Mouse (Mus musculus) cortical plate, adult 2 months (tissue): Measurements from ENCODE around the gene 0610010K14Rik.

Experiments
- CTCF ChIP-seq: fragments of 200-500 bp; IDR thresholded peaks from 2 replicates; pipeline ENCODE4 v1.5.1; 2011; ENCODE audit warnings: mild to moderate bottlenecking, control low read depth, low read length; ENCODE audit not compliant: insufficient read depth; ENCODE audit errors: extremely low read depth
- POLR2A ChIP-seq: fragments of 200-500 bp; IDR thresholded peaks from 2 replicates; pipeline ENCODE4 v1.6.1; 2011; ENCODE audit warnings: mild to moderate bottlenecking, low read length, control low read depth; ENCODE audit not compliant: insufficient read depth; ENCODE audit errors: extremely low read depth

- no peak for TF ChIP-seq CTCF
- TF ChIP-seq POLR2A, result no peak
Observed at GRCm38 (mm10) chr11:70266405-70266804, 28.7 kb upstream of the 0610010K14Rik start.
